Mouse (Mus musculus): ENCODE results near the gene Bcl2l11.

- TF ChIP-seq CTCF (IDR thresholded peaks at IDR 0.05; ENCODE audit: low read depth, low read length): no peak
- TF ChIP-seq POLR2A (IDR thresholded peaks at IDR 0.05; ENCODE audit: insufficient read depth, low read length): no peak
These were observed 43.6 kb downstream of the Bcl2l11 start for GRCm38 (mm10) chr2:128169486-128169885.
